Mouse (Mus musculus) ES-E14 (cell line): Measurements from ENCODE around the gene Ston2. TPM values are rescaled to one million over a fixed set of nuclear protein-coding genes. Genes with fewer than 3 reads are reported as not detected.

Source experiments
- DNase-seq: peaks from one replicate; pipeline ENCODE4 v3.0.0-alpha.2; 2013; ENCODE audit warnings: low read depth, low spot score
- H3K27ac ChIP-seq: 2 replicates; pipeline ENCODE4 v1.5.1; 2012; ENCODE audit warnings: low read depth, mild to moderate bottlenecking, low read length, moderate library complexity, mixed read lengths; ENCODE audit not compliant: poor library complexity, insufficient read depth, severe bottlenecking
- H3K36me3 ChIP-seq: 2 replicates; pipeline ENCODE4 v1.6.1; 2012; ENCODE audit warnings: mild to moderate bottlenecking, low read length, moderate library complexity, mixed read lengths; ENCODE audit not compliant: control insufficient read depth, poor library complexity, insufficient read depth, severe bottlenecking
- H3K4me1 ChIP-seq, 2 experiments: fragments of 150-350 bp in 1 of 2; sonication (generic) in 1 of 2; 2 replicates each; pipeline ENCODE4 v1.6.1; 2012; ENCODE audit warnings: low read length in 2 of 2, mild to moderate bottlenecking in 1 of 2, mixed read lengths in 1 of 2; ENCODE audit not compliant: control insufficient read depth in 2 of 2, insufficient read depth in 2 of 2, poor library complexity in 1 of 2
- H3K4me3 ChIP-seq, 2 experiments: fragments of 150-350 bp in 1 of 2; sonication (generic) in 1 of 2; 2 replicates each; pipeline ENCODE4 v1.5.1; 2012; ENCODE audit warnings: low read length in 2 of 2, low read depth in 1 of 2, mild to moderate bottlenecking in 1 of 2, mixed read lengths in 1 of 2; ENCODE audit not compliant: insufficient read depth in 1 of 2, poor library complexity in 1 of 2, severe bottlenecking in 1 of 2
- H3K9ac ChIP-seq: 2 replicates; pipeline ENCODE4 v1.6.1; 2012; ENCODE audit warnings: low read depth, mild to moderate bottlenecking, low read length, mixed read lengths; ENCODE audit not compliant: poor library complexity, insufficient read depth, severe bottlenecking
- H3K9me3 ChIP-seq: fragments of 150-350 bp; sonication (generic); 2 replicates; pipeline ENCODE4 v1.6.1; 2012; ENCODE audit warnings: low read depth, mild to moderate bottlenecking, low read length; ENCODE audit not compliant: control insufficient read depth, insufficient read depth
- CHD2 ChIP-seq: IDR thresholded peaks from 2 replicates; pipeline ENCODE4 v1.6.1; 2014; ENCODE audit warnings: mild to moderate bottlenecking, low read depth, low read length, inconsistent platforms
- HCFC1 ChIP-seq: IDR thresholded peaks from 2 replicates; pipeline ENCODE4 v1.6.1; 2012; ENCODE audit warnings: low read length, inconsistent platforms, borderline replicate concordance; ENCODE audit not compliant: insufficient read depth
- MAFK ChIP-seq: IDR thresholded peaks from 2 replicates; pipeline ENCODE4 v1.6.1; 2014; ENCODE audit warnings: mild to moderate bottlenecking, low read depth, low read length, inconsistent platforms; ENCODE audit not compliant: insufficient read depth
- ZC3H11A ChIP-seq: IDR thresholded peaks from 2 replicates; pipeline ENCODE4 v1.6.1; 2012; ENCODE audit warnings: low read depth, mild to moderate bottlenecking, inconsistent platforms, low read length, borderline replicate concordance
- ZNF384 ChIP-seq: IDR thresholded peaks from 2 replicates; pipeline ENCODE4 v1.6.1; 2012; ENCODE audit warnings: low read depth, low read length, inconsistent platforms
- in situ Hi-C, 2 experiments: fragments of 600-800 bp; cut with MboI; formaldehyde crosslinking; loops; one replicate each; pipeline ENCODE4 v1.15.1; 2025; ENCODE audit warnings: low sequenced_read_pairs in 2 of 2, inconsistent platforms in 1 of 2; ENCODE audit not compliant: unreplicated experiment in 2 of 2
- total RNA-seq: library from RNA; depleted of rRNA; stranded (reverse); fragments of 300-350 nt; gene quantifications from 2 replicates; pipeline ENCODE4 v1.2.3, GENCODE M21; 2012; rRNA removed

Gene Ston2
- 11.7 and 18.0 TPM in 2 replicates for total RNA-seq

- DNase-seq: no peak
- H3K4me1 ChIP-seq: no peaks in the 10 kb centered on the region
- no peak within 1 kb of the TSS for H3K4me3 ChIP-seq
- H3K27ac ChIP-seq: no peak within 1 kb of the TSS
- in situ Hi-C loops: loop anchor here (25.0 kb wide), 2 partner anchors 151 to 376 kb away; no protein-coding TSS in a partner anchor
- no peaks in the 10 kb centered on the region for H3K9me3 ChIP-seq
- H3K36me3 ChIP-seq: no peaks in the 10 kb centered on the region
- TF ChIP-seq MAFK (no peak), ZC3H11A (no peak), ZNF384 (no peak), CHD2 (no peak), HCFC1 (no peak)
- no peak within 1 kb of the TSS for H3K9ac ChIP-seq
These were observed at the start of gene Ston2 for GRCm38 (mm10) chr12:91787959-91788437. Gene Ston2, minus strand, starts transcription at chr12:91788387.

- in situ Hi-C loops: no loop called here
- no peak for DNase-seq
- peaks cover 12% of the 10 kb centered on the region for H3K36me3 ChIP-seq
These were observed 49.3 kb upstream of the Ston2 start for GRCm38 (mm10) chr12:91837401-91838065.

GRCm38 (mm10) chr12:91833939-91834333 lies 45.7 kb upstream of the Ston2 start:
- H3K4me1 ChIP-seq: no peaks in the 10 kb centered on the region
- H3K9ac ChIP-seq: no peak overlapping the region
- DNase-seq: no peak
- in situ Hi-C loops: no loop called here
- H3K4me3 ChIP-seq: no peak overlapping the region
- H3K9me3 ChIP-seq: no peaks in the 10 kb centered on the region
- H3K36me3 ChIP-seq: peaks cover 3% of the 10 kb centered on the region
- H3K27ac ChIP-seq: no peak overlapping the region
- no peak for TF ChIP-seq ZNF384
- no peak for TF ChIP-seq CHD2
- TF ChIP-seq HCFC1: no peak
- TF ChIP-seq ZC3H11A: no peak
- TF ChIP-seq MAFK: no peak

More at GRCm38 (mm10) chr12:91837401-91838065, 49.3 kb upstream of the Ston2 start:
- H3K9me3 ChIP-seq: no peaks in the 10 kb centered on the region
- TF ChIP-seq ZNF384 (no peak), ZC3H11A (no peak), HCFC1 (no peak), MAFK (no peak), CHD2 (no peak)
- no peak overlapping the region for H3K27ac ChIP-seq
- H3K9ac ChIP-seq: no peak overlapping the region
- no peak overlapping the region for H3K4me3 ChIP-seq
- H3K4me1 ChIP-seq: no peaks in the 10 kb centered on the region

- TF ChIP-seq ZNF384: no peak
- no peak for TF ChIP-seq HCFC1
- no peak for TF ChIP-seq ZC3H11A
- Histone ChIP-seq H3K4me1 (no peaks in the 10 kb centered on the region), H3K4me3 (no peak overlapping the region), H3K9me3 (no peaks in the 10 kb centered on the region), H3K9ac (no peak overlapping the region), H3K36me3 (peaks cover 3% of the 10 kb centered on the region), H3K27ac (no peak overlapping the region)
- in situ Hi-C loops: no loop called here
- DNase-seq: no peak
These were observed 45.2 kb upstream of the Ston2 start for GRCm38 (mm10) chr12:91833237-91833938.

- Histone ChIP-seq H3K4me3 (no peak overlapping the region), H3K9ac (no peak overlapping the region), H3K4me1 (no peaks in the 10 kb centered on the region), H3K9me3 (no peaks in the 10 kb centered on the region), H3K36me3 (peaks cover 3% of the 10 kb centered on the region), H3K27ac (no peak overlapping the region)
- TF ChIP-seq ZNF384 (no peak), CHD2 (no peak), ZC3H11A (no peak)
- in situ Hi-C loops: no loop called here
- DNase-seq: no peak
These were observed 43.2 kb upstream of the Ston2 start for GRCm38 (mm10) chr12:91831410-91831809.
